Mouse (Mus musculus) lung, embryonic 16.5 days (tissue): Measurements from ENCODE around the gene Hnrnpa2b1. TPM values are rescaled to one million over a fixed set of nuclear protein-coding genes. Genes with fewer than 3 reads are reported as not detected.
A peak's percentile ranks its signal among the peaks of the same experiment; 100 is the strongest.

Experiments
- ATAC-seq: fragments of 200-750 bp; cut with Nextera tagmentation; 2 replicates; pipeline ENCODE4 v1.8.0; 2017; ENCODE audit warnings: low read depth, mild to moderate bottlenecking, moderate library complexity
- H3K27ac ChIP-seq: fragments of 300-500 bp; sonication (generic); 2 replicates; pipeline ENCODE4 v1.5.1; 2014; ENCODE audit warnings: mild to moderate bottlenecking, control low read depth, low read length
- H3K27me3 ChIP-seq: fragments of 300-500 bp; sonication (generic); 2 replicates; pipeline ENCODE4 v1.6.1; 2014; ENCODE audit warnings: low read depth, low read length, mixed read lengths; ENCODE audit not compliant: control insufficient read depth, insufficient read depth
- H3K36me3 ChIP-seq: fragments of 300-500 bp; sonication (generic); 2 replicates; pipeline ENCODE4 v1.6.1; 2014; ENCODE audit warnings: low read length; ENCODE audit not compliant: control insufficient read depth, insufficient read depth
- H3K4me1 ChIP-seq: fragments of 300-500 bp; sonication (generic); replicated peaks from 2 replicates; pipeline ENCODE4 v1.6.1; 2014; ENCODE audit warnings: low read length, mixed read lengths; ENCODE audit not compliant: control insufficient read depth, insufficient read depth
- H3K4me2 ChIP-seq: fragments of 300-500 bp; sonication (generic); 2 replicates; pipeline ENCODE4 v1.6.1; 2014; ENCODE audit warnings: low read depth, low read length, control low read depth
- H3K4me3 ChIP-seq: fragments of 300-500 bp; sonication (generic); 2 replicates; pipeline ENCODE4 v1.5.1; 2014; ENCODE audit warnings: mild to moderate bottlenecking, low read length, control low read depth
- H3K9ac ChIP-seq: fragments of 300-500 bp; sonication (generic); 2 replicates; pipeline ENCODE4 v1.6.1; 2014; ENCODE audit warnings: low read length, control low read depth
- H3K9me3 ChIP-seq: fragments of 300-500 bp; sonication (generic); 2 replicates; pipeline ENCODE4 v1.6.1; 2016; ENCODE audit warnings: low read length; ENCODE audit not compliant: control insufficient read depth
- WGBS: fragments of 180-500 bp; shearing (Covaris S2); extraction: QIAGEN DNeasy Blood & Tissue Kit; methylation state at CpG from one replicate; pipeline ENCODE4 v1.1.7; 2014; 5-methylcytosine and 5-hydroxymethylcytosine counted together
- polyA plus RNA-seq: library from polyadenylated mRNA; unstranded; fragments of >200 nt; fragmentation: Nextera tagmentation; extraction: Ambion mirVana; gene quantifications from 2 replicates; pipeline ENCODE4 v1.2.1, GENCODE M21; 2015

Hnrnpa2b1 gene
- polyA plus RNA-seq: 1,726 and 1,925 TPM in 2 replicates

DNA sequence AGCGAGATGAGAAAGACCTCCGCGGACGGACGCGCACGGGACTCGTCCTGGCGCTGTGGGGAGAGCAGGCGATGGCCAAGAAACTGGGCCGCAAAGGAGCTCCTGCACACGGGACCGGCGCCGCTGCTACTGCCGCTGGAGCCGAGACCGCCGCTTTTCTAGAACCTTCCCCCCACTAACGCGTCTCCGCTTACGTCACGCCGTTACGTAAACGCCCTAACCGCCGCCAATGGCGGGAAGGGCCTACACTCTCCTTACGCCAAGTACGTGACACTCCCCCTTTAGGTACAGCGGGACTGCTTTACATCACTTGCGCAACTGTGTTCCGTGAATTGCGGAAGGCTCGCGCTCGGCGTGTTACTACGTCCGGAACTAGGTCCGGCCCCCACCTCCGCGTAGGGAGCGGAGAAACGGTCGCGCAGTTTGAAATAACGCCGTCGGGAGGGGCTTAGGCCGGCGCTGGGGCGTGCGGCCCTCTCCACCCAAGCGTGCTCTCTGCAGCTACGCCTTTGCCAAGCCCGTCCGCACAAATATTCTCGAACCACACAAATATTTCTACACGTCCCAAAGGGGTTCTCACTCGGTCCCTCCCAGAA is at the start of gene Hnrnpa2b1:
Gene Hnrnpa2b1 (minus strand): TSS at position 180 of the 596 bp plus-strand sequence.
- Histone ChIP-seq H3K27ac (peak within 1 kb of the TSS; percentile 98), H3K36me3 (peaks cover 29% of the 10 kb centered on the region), H3K4me1 (peaks cover 24% of the 10 kb centered on the region), H3K27me3 (no peaks in the 10 kb centered on the region), H3K4me3 (peak within 1 kb of the TSS; percentile 98), H3K9me3 (no peaks in the 10 kb centered on the region), H3K4me2 (peak within 1 kb of the TSS; percentile 38), H3K9ac (peak within 1 kb of the TSS; percentile 100)
- under 1% methylated on average over 63 of the region's 63 CpGs for WGBS
- peak; percentile 90 for ATAC-seq

DNA sequence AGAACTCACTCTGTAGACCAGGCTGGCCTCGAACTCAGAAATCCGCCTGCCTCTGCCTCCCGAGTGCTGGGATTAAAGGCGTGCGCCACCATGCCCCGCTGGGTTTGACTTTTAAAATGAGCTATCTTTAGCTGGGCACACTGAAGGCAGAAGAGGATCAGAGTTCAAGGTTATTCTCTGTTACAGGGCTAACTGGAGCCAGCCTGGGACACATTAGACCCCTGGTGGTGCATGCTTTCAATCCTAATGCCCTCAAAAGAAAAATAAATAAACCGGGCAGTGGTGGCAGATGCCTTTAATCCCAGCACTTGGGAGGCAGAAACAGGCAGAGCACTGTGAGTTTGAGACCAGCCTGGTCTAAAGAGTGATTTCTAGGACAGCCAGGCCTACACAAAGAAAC is 45.2 kb upstream of the Hnrnpa2b1 start:
- Histone ChIP-seq H3K27ac (no peak overlapping the region), H3K36me3 (no peaks in the 10 kb centered on the region), H3K4me3 (no peak overlapping the region), H3K4me2 (no peak overlapping the region), H3K9me3 (no peaks in the 10 kb centered on the region), H3K27me3 (no peaks in the 10 kb centered on the region), H3K4me1 (no peaks in the 10 kb centered on the region), H3K9ac (no peak overlapping the region)
- 90% methylated on average over 7 of the region's 7 CpGs for WGBS
- ATAC-seq: no peak

DNA sequence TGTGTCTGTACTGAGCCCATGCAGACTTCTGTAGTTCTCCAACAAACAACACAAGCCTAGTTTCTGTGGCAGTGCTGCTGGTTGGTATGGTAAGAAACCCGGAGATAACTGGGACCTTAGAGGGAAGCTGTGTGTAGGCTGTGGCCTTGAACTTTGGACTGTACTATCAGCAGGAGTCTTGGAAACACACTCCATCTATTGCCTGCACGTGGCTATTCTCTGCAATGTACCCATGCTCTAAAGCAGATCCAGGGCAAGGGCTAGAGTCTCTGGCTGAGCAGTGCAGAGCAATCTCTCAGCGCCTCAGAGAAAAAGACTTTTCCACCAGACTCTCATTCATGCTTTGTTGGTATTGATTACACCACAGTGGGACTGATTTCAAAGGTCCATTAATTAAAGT is 44.1 kb upstream of the Hnrnpa2b1 start:
- 74% methylated on average over 3 of the region's 3 CpGs for WGBS
- ATAC-seq: no peak

DNA sequence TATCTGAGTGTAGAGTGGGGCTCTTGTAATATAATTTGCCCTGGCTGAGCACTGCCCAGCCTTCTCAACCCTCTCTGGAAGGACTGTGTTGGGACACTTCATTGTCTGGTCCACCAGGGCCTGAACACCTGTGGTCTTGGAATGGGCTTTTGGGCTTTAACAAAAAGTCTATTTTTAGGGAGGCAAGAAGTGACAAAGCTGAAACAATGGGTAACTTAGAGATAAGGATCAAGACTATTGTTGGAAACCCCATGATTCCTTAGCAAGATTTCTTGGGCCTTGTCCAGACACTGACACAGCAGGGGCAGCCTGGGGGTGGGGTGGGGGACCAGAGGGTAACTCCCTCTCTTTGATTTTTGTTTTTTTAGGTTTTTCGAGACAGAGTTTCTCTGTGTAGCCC is 41.3 kb upstream of the Hnrnpa2b1 start:
- no peaks in the 10 kb centered on the region for H3K9me3 ChIP-seq
- H3K27me3 ChIP-seq: no peaks in the 10 kb centered on the region
- H3K9ac ChIP-seq: no peak overlapping the region
- H3K4me3 ChIP-seq: no peak overlapping the region
- H3K27ac ChIP-seq: no peak overlapping the region
- no peak for ATAC-seq
- H3K4me1 ChIP-seq: no peaks in the 10 kb centered on the region
- WGBS: 43% methylated on average over 1 of the region's 1 CpGs
- H3K4me2 ChIP-seq: no peak overlapping the region
- no peaks in the 10 kb centered on the region for H3K36me3 ChIP-seq

More for the DNA sequence above, 44.1 kb upstream of the Hnrnpa2b1 start:
- Histone ChIP-seq H3K9ac (no peak overlapping the region), H3K27ac (no peak overlapping the region), H3K4me1 (no peaks in the 10 kb centered on the region), H3K27me3 (no peaks in the 10 kb centered on the region), H3K4me2 (no peak overlapping the region), H3K9me3 (no peaks in the 10 kb centered on the region), H3K4me3 (no peak overlapping the region), H3K36me3 (no peaks in the 10 kb centered on the region)

DNA sequence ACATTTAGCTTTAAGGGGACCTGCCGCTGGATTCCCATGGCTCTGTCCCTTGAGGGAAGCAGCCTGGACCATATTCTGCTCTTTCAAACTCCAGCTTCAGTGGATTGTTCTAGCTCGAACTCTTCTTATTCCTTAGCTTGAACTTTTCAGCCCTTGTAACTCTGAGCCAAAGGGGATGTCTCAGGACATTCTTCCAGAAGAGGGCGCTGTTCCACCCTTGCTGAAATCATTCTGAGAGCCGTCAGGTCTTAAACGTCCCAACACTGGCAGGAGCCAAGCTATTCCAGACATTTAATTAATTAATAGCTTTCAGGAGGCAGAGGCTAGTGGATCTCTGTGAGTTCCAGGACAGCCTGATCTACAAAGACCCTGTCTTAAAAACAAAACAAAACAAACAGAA is 40.4 kb upstream of the Hnrnpa2b1 start:
- H3K27ac ChIP-seq: no peak overlapping the region
- H3K4me1 ChIP-seq: no peaks in the 10 kb centered on the region
- no peak for ATAC-seq
- H3K9me3 ChIP-seq: no peaks in the 10 kb centered on the region
- no peaks in the 10 kb centered on the region for H3K27me3 ChIP-seq
- H3K36me3 ChIP-seq: no peaks in the 10 kb centered on the region
- no peak overlapping the region for H3K4me2 ChIP-seq
- WGBS: 29% methylated on average over 5 of the region's 5 CpGs
- no peak overlapping the region for H3K9ac ChIP-seq
- no peak overlapping the region for H3K4me3 ChIP-seq

DNA sequence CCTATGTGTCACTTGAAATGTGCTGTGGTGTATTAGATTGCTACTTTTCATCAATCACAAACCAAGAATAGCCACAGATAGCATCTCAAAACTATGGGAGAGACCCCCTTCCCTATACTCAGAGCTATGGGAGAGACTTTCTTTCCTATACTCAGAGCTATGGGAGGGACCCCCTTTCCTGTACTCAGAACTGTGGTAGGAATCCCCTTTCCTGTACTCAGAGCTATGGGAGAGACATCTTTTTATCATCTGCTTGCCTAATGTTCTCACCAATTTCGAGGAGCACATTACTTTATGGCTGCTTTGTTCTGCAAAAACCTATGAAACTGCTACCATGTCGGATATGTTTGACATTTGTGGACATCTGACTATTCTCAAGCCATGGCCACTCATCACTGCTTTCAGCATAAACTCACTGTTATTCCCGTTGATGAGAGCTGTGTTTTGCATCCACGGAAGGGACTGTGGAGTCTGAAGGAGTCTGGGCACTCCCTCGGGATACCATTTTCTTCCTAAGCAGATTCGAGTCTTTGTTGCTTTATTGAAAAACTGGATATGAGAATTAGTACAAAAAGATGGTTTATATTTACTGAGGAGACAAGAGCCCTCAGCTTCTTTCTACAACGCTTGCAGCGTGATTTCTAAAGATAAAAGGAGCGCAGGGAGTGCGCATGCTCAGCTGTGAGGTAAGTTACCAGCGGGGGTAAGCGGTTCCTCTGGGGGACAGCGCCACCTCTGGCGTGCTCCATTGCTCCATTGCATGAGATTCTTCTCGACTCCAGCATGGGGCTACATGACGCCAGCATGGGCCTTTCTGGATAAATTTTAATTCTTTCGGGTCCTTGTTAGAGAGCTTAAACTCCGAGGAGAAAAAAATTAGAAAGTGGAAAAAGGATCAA is 39.3 kb upstream of the Hnrnpa2b1 start:
- Histone ChIP-seq H3K27ac (no peak overlapping the region), H3K36me3 (no peaks in the 10 kb centered on the region), H3K4me3 (peak overlapping the region; percentile 39), H3K9me3 (no peaks in the 10 kb centered on the region), H3K27me3 (no peaks in the 10 kb centered on the region), H3K4me1 (no peaks in the 10 kb centered on the region), H3K9ac (peak overlapping the region; percentile 56), H3K4me2 (peak overlapping the region; percentile 53)
- ATAC-seq: peak; percentile 78; the same call in 1 of the 2 replicates
- WGBS: 21% methylated on average over 18 of the region's 18 CpGs

DNA sequence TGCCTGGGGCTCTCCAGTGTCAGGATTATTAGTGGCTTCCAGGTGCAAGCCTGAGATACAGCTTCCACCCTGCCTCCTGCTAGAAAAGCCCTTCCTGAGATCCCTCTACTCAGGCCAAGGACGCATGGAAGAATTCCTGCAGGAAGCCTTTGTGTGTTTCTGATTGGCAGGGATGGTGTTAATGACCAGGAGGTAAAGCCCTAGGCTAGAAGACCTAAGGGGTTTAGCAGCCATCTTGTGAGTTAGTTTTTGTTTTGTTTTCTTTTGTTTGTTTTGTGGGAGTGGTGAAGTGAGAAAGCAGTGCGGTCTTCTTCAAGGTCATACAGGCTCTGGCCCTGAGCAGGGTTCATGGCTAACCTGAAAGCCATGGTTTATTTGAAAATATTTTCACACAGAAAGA is 37.9 kb upstream of the Hnrnpa2b1 start:
- H3K27me3 ChIP-seq: no peaks in the 10 kb centered on the region
- no peaks in the 10 kb centered on the region for H3K9me3 ChIP-seq
- no peak overlapping the region for H3K27ac ChIP-seq
- H3K4me2 ChIP-seq: no peak overlapping the region
- WGBS: 62% methylated on average over 2 of the region's 2 CpGs
- H3K4me1 ChIP-seq: no peaks in the 10 kb centered on the region
- no peak overlapping the region for H3K4me3 ChIP-seq
- no peak overlapping the region for H3K9ac ChIP-seq
- ATAC-seq: no peak
- H3K36me3 ChIP-seq: no peaks in the 10 kb centered on the region

DNA sequence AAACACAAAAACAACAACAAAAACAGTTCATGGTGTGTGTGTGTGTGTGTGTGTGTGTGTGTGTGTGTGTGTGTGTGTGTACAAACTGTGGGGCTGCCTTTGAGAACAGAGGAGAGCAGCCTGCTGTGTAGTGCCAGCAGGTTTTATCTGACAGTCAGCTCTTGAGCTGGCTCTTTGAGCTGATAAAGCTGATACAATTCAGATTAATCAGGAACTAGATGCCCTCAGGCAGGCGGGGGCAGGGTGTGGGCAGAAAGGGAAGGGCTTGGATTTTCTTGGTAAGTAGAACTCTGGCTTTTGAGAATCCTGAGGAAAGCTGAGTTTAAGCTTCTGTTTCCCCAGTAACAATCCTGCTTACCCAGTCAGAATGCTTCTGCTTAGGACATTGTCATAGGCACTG is 36.0 kb upstream of the Hnrnpa2b1 start:
- 22% methylated on average over 1 of the region's 1 CpGs for WGBS
- no peaks in the 10 kb centered on the region for H3K9me3 ChIP-seq
- no peak for ATAC-seq

DNA sequence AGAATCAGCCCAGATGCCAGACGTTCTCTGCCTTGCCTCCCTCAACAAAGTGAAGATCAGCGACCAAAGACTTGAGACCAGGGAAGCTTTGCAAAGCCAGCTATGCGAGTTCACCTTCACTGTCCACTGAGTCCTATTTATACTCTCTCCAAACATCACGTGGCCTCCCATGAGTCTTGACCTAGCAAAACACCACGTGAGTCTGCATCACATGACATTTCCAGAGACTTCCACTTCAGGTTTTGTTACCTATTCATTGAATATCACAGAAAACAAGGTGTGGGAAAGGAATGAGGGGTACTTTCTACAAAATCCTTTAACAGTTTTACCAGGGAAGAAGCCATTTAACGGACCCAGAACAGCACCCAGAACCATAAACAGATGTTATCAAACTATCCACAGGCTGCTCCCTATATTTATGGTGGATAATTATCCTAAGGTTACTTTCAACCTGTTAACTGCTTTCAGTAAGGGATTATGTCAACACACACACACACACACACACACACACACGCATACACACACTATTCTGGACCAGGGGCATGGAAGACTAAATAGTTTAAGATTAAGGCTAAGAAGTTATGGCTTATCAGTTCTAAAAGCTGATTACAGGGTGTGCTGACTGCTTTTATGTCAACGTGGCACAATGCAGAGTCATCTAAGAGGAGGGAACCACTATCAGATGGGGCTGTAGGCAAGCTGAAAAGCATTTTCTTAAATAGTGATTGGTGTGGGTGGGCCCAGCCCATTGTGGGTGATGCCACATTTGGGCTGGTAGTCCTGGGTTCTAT is 27.8 kb upstream of the Hnrnpa2b1 start:
- Histone ChIP-seq H3K9ac (no peak overlapping the region), H3K27me3 (no peaks in the 10 kb centered on the region), H3K4me2 (no peak overlapping the region), H3K4me1 (no peaks in the 10 kb centered on the region), H3K4me3 (no peak overlapping the region), H3K9me3 (no peaks in the 10 kb centered on the region), H3K27ac (no peak overlapping the region), H3K36me3 (no peaks in the 10 kb centered on the region)
- WGBS: 59% methylated on average over 8 of the region's 8 CpGs
- no peak for ATAC-seq

More for the DNA sequence above, 36.0 kb upstream of the Hnrnpa2b1 start:
- Histone ChIP-seq H3K4me3 (no peak overlapping the region), H3K27ac (no peak overlapping the region), H3K27me3 (no peaks in the 10 kb centered on the region), H3K4me1 (no peaks in the 10 kb centered on the region), H3K36me3 (no peaks in the 10 kb centered on the region), H3K9ac (no peak overlapping the region), H3K4me2 (no peak overlapping the region)
